Mouse (Mus musculus): ENCODE data around the gene Zwilch.
"Not testable (repeated sequence)": the region's sequence is repeated elsewhere in the genome, so short reads cannot be mapped to it uniquely, and the experiment has no call there.

Zwilch gene

DNA sequence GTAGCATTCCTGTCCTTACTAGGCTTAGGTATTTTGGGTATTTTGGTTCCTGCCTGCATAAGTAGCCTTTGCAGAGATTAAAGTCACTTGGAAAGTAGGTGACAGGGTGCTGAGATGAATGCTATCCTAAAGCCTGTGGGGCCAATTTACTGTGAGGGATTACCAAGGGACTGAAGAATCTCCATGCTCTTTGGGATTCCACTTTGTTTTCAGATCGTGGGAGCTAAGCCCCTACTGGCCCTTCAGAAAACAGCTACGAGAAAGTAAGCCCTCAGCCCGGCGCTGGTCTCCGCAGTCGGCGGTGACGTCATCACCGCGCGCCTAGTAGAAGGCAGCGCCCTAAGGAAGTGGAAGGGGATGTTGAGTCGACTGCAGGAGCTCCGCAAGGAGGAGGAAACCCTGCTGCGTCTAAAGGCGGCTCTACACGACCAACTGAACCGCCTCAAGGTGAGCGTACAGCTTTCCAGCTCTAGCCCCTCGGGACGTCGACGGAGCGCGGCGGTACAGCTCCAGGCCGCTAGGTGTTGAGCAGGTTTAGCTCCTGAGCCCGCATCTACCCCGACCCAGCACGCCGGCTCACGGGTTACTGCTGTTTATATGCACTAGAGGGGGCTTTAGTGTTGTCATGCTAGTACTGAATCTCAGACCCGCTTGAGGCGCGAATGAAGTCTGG, 6.2 kb upstream of the Zwilch start, which contains the start of gene Snapc5:
Gene Snapc5, plus strand, starts transcription at position 301 of the 673 bp plus-strand sequence.
- DNase-seq (ENCODE audit: low spot score), result peak; percentile 83

DNA sequence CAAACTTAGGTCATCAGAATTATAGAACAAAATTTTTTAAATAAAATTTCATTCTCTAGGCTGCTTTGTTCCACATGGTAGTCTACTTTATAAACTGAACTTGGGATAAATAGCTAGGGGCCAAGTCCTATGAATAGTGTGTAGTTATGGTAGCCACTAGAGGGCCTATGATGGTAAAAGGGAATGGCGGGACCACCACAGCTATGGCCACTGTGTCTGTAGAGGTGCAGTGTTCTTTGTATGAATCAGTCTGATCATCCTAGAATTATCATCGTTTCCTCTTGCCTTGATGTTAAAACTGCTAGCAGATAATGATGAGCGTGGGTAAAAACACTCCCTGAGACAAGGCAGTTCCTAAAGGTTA, 5.7 kb upstream of the Zwilch start:
- DNase-seq (ENCODE audit: low spot score), result no peak

DNA sequence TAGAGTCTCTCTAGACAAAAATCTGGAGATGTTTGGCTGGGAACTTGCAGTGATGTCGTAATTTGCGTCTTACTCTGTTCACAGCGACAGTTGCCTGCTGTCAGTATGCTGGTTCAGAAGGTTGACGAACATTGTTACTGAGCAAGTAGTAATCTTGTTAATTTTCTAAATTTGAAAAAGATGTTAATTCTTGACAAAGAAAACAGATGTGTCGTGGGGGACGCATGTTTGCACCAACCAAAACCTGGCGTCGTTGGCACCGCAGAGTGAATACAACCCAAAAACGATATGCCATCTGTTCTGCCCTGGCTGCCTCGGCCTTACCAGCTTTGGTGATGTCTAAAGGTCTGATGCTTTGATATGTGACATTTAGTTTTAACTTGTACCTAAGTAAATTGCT, 2.5 kb upstream of the Zwilch start:
- no peak for DNase-seq (ENCODE audit: low spot score)

GRCm38 (mm10) chr9:64174766-64175165, 1.9 kb upstream of the Zwilch start:
- no peak for DNase-seq (ENCODE audit: low spot score)

- no peak for DNase-seq (ENCODE audit: low spot score)
These were observed 1.4 kb upstream of the Zwilch start for GRCm38 (mm10) chr9:64174341-64174740.

DNA sequence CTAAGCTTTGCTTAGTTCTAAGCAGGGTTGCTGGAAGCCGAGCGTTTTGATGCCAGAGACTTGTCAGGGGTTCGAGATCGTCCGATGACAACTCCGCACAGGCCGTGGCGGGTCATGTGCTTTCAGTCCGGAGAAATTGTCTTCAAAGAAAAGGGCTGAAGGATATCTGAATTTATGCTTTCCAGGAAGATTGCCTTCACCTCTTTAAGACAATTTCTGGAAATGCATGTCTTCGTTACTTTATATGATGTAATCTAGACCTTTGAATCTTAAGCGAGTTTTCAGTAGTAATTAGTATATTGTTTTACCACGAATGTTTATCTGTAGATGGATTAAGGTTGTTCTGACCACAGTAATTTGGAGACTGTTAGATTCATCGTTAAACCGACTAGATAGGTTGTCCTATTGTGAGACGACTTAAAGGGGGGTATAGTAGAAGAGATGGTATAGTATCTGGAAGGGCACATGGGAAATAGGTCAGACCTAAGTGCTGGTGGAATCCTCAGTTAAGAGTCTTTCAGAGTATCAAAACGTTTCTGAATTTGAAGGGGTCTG, 839 bp upstream of the Zwilch start:
- no peak for DNase-seq (ENCODE audit: low spot score)

DNA sequence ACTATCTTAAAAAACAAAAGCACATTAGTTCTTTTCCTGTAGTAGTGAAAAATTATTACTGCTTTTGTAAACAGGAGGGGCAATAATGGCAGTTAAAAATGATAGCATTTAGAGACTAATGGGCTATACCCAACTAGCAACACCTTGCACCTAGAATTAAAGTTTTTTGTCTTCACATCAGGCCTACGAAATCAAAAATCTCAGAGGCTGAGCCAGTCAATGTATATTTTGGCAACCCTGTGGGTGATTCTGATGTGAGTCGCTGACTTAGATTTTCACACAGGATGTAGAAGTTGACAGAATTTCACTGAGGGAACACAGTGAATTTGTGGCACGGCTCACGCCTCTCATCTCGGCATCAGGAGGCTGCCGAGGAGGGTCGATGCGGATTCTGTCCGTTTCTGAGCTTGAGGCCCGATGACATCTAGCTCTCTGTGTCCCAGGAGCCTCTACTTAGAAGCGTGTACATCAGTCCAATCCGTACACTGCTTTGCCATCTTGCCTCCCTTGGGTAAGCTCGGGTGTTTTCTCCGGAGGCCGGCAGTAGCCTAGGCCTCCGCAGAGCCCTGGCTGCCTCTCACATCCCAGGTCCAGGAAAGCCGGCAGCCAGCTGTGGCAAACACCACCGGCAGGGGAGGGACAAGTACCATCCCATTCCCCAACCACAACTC, 624 bp downstream of the Zwilch start:
- DNase-seq (ENCODE audit: low spot score), result no peak

DNA sequence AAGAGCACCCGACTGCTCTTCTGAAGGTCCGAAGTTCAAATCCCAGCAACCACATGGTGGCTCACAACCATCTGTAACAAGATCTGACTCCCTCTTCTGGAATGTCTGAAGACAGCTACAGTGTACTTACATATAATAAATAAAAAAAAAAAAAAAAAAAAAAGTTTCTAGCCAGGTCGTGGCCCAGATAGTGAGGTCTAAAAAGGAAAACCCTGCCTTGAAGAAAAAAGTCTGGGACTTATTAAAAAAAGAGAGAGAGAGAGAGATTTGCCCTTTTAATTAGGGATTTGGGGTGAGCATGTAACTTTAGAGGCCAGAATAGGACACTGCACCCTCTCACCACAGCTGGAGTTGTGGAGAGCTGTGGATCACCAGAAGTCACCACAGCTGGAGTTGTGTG, 2.9 kb downstream of the Zwilch start:
- not testable (repeated sequence) for DNase-seq (ENCODE audit: low spot score)

- no peak for DNase-seq (ENCODE audit: low spot score)
These were observed 12.4 kb downstream of the Zwilch start for GRCm38 (mm10) chr9:64160471-64160870.

GRCm38 (mm10) chr9:64156641-64157040, 16.3 kb downstream of the Zwilch start:
- DNase-seq (ENCODE audit: low spot score), result no peak

DNA sequence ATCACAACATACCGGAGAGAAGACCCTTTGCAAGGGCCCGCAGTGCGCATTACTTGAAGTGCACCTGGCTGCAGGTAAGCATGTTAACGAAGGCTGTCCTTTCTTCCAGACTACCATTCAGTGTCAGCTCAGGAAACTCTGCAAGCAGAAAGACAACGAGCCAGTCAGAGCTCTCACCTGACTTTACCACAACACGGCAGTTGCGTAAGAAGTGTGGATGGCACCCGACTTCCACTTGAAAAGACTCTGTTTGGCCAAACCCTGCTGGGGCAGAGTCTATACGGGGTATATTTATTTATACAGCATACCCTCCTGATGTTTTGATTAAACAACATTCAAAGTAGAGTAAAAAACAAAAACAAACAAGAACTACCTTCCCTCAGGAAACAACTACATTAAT, 33.0 kb downstream of the Zwilch start:
- DNase-seq (ENCODE audit: low spot score), result no peak

- DNase-seq (ENCODE audit: low spot score), result peak; percentile 40
These were observed 34.0 kb downstream of the Zwilch start for GRCm38 (mm10) chr9:64138896-64139295.

DNA sequence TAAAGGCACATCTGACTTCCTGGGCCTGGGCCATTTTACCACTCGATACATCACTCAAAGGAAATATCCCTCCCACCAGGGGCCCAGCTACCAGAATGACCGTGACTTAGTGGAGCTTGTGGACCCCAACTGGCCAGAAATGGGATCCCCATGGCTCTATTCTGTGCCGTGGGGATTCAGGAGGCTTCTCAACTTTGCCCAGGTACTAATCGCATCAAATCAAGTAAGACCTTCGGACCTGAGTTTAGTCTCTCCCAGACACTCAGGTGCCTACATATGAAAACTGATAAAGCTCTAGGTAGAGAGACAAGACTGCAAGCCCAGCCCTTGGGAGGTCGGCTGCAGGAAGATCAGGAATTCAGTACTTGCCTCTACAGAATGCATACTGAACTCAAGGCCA, 41.3 kb downstream of the Zwilch start:
- no peak for DNase-seq (ENCODE audit: low spot score)

- DNase-seq (ENCODE audit: low spot score), result no peak
These were observed 46.8 kb downstream of the Zwilch start for GRCm38 (mm10) chr9:64126121-64126520.

DNA sequence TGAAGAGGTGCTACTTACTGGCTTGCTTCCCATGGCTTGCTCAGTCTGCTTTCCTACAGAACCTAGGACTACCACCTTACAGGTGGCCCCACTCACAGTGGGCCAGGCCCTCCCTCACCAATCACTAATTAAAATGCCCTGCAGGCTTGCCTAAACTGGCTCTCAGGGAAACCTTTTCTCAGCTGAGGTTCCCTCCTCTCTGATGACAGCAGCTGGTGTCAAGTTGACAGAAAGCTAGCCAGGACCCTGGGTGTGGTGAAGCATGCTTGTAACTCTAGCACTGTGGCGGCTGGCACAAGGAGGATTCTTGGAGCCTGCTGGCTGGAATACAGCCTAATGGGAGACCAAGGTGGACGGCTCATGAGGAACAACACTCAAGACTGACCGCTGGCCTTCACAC, 47.6 kb downstream of the Zwilch start:
- DNase-seq (ENCODE audit: low spot score), result no peak

GRCm38 (mm10) chr9:64124846-64125245, 48.1 kb downstream of the Zwilch start:
- not testable (repeated sequence) for DNase-seq (ENCODE audit: low spot score)

GRCm38 (mm10) chr9:64122601-64123000, 50.3 kb downstream of the Zwilch start:
- no peak for DNase-seq (ENCODE audit: low spot score)

GRCm38 (mm10) chr9:64120584-64121277, 52.2 kb downstream of the Zwilch start:
- peak; percentile 9 for DNase-seq (ENCODE audit: low spot score)

GRCm38 (mm10) chr9:64119898-64120297, 53.0 kb downstream of the Zwilch start:
- peak; percentile 53 for DNase-seq (ENCODE audit: low spot score)

GRCm38 (mm10) chr9:64116876-64117275, 56.0 kb downstream of the Zwilch start, which contains the start of gene Lctl:
Lctl (plus strand) TSS chr9:64117147.
- no peak for DNase-seq (ENCODE audit: low spot score)

DNA sequence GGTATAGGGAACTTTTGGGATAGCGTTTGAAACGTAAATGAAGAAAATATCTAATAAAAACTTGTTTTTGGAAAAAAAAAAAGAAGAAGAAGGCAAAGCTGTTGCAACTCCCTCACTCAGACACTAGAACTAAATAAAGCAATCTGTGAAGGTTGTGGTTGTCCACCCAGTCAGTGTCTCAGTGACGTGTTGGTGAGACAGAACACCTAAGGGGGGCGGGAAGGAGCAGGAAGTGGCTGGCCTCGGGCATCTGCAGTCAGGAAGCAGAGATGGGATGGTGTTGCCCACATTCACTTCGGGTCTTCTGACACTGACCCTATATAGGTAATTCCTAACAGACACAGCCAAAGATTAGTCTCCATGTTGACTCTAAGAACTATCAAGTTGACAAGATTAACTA, 57.1 kb downstream of the Zwilch start:
- no peak for DNase-seq (ENCODE audit: low spot score)

DNA sequence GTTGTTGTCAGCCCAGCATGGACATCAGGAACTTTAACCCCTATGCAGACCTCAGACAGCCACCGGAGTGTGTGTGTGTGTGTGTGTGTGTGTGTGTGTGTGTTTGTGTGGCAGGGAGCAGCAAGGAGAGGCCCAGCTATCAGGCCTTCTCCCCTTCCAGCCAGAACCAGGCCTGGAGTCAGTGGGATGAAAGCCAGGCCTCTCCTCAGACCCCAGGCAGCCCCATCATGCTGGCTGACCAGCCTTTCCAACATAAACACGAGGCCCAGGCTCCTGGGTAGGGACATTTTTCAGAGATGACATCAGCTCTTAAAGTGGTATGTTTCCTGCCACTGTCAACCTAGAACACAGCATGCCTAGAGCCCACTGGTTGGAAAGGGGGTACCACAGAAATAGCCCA, 58.3 kb downstream of the Zwilch start:
- DNase-seq (ENCODE audit: low spot score), result no peak

GRCm38 (mm10) chr9:64110502-64110901, 62.4 kb downstream of the Zwilch start:
- DNase-seq (ENCODE audit: low spot score), result no peak
